Mouse (Mus musculus) bone marrow, adult 2 months (tissue): Measurements from ENCODE around the gene Tdrd9.

Experiments used
- CTCF ChIP-seq: fragments of 200-500 bp; IDR thresholded peaks from 2 replicates; pipeline ENCODE4 v1.5.1; 2011; ENCODE audit warnings: low read length, control low read depth; ENCODE audit not compliant: control insufficient read depth, insufficient read depth
- POLR2A ChIP-seq: fragments of 200-500 bp; IDR thresholded peaks from 2 replicates; pipeline ENCODE4 v1.6.1; 2011; ENCODE audit warnings: low read depth, mild to moderate bottlenecking, control low read depth, low read length, borderline replicate concordance; ENCODE audit not compliant: control insufficient read depth

GRCm38 (mm10) chr12:111970085-111970484, 1.3 kb upstream of the Tdrd9 start:
- TF ChIP-seq POLR2A (no peak), CTCF (no peak)
